Mouse (Mus musculus) testis, adult 2 months (tissue): ENCODE results near the gene Prr7. TPM values are rescaled to one million over a fixed set of nuclear protein-coding genes. Genes with fewer than 3 reads are reported as not detected.

Experiments used
- H3K27ac ChIP-seq: fragments of 200-500 bp; 2 replicates; pipeline ENCODE4 v1.5.1; 2012; ENCODE audit warnings: low read depth, low read length; ENCODE audit not compliant: control insufficient read depth, insufficient read depth
- H3K27me3 ChIP-seq: fragments of 200-500 bp; 2 replicates; pipeline ENCODE4 v1.6.1; 2012; ENCODE audit warnings: mild to moderate bottlenecking, low read length, moderate library complexity; ENCODE audit not compliant: control insufficient read depth, insufficient read depth
- H3K36me3 ChIP-seq: fragments of 200-500 bp; 2 replicates; pipeline ENCODE4 v1.6.1; 2012; ENCODE audit warnings: mild to moderate bottlenecking, low read length; ENCODE audit not compliant: control insufficient read depth, insufficient read depth
- H3K4me1 ChIP-seq: fragments of 200-500 bp; 2 replicates; pipeline ENCODE4 v1.6.1; 2012; ENCODE audit warnings: low read length; ENCODE audit not compliant: control insufficient read depth, insufficient read depth
- H3K4me3 ChIP-seq: fragments of 200-500 bp; 2 replicates; pipeline ENCODE4 v1.5.1; 2012; ENCODE audit warnings: low read depth, mild to moderate bottlenecking, low read length, moderate library complexity, mixed read lengths; ENCODE audit not compliant: control insufficient read depth
- CTCF ChIP-seq: fragments of 200-500 bp; IDR thresholded peaks from 2 replicates; pipeline ENCODE4 v1.5.1; 2012; ENCODE audit warnings: low read depth, mild to moderate bottlenecking, inconsistent platforms, low read length, moderate library complexity; ENCODE audit not compliant: control insufficient read depth, insufficient read depth, insufficient replicate concordance
- POLR2A ChIP-seq: fragments of 200-500 bp; IDR thresholded peaks from 2 replicates; pipeline ENCODE4 v1.6.1; 2012; ENCODE audit warnings: low read depth, mild to moderate bottlenecking, inconsistent platforms, low read length, moderate library complexity; ENCODE audit not compliant: control insufficient read depth
- polyA plus RNA-seq: library from polyadenylated mRNA; depleted of rRNA; stranded (reverse); fragments of >200 nt; gene quantifications from 2 replicates; pipeline ENCODE4 v1.2.3, GENCODE M21; 2012

The Prr7 gene
- polyA plus RNA-seq, 1 experiment: 20.3 TPM

DNA sequence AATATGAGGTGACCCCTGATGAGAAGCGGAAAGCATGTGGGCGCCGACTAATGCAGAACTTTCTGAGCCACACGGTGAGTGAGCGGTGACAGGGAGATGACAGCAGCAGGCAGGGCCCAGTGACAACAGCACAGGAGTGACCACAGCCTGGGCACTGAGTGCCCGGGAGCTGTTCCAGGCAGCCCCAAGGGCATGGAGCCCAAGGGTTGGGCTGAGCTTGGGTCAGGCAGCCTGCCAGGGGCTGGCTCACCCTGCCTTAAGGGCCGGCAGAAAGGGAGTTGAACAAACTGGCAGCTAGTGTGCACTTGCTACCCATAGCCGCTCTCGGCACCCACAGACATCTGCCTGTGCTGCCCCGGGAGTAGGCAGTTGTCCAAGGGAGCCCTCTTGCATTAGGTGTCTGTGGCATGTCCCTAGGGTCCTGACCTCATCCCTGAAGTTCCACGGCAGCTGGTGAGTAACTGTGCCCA lies 13.5 kb upstream of the Prr7 start:
- Histone ChIP-seq H3K27me3 (no peaks in the 10 kb centered on the region), H3K4me1 (peaks cover 10% of the 10 kb centered on the region), H3K36me3 (no peaks in the 10 kb centered on the region; the same call in 1 of the 2 replicates), H3K4me3 (no peak overlapping the region), H3K27ac (no peak overlapping the region)
- TF ChIP-seq POLR2A (no peak), CTCF (no peak)

DNA sequence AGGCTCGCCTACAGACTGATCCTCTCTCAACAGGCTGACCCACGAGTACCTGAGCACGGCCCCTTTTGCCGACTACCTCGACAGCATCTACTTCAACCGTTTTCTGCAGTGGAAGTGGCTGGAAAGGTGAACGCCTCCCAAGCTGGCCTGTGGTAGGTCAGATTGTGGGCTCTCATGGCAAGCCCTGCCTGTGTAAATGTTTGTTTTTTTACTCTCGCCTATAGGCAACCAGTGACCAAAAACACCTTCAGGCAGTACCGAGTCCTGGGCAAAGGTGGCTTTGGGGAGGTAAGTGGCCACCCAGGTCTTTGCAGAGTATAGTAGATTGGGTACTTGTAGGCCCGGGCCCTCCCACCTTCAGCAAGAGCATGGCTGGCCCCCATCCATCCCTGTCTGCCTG lies 12.8 kb upstream of the Prr7 start:
- no peak for TF ChIP-seq CTCF
- no peak for TF ChIP-seq POLR2A
- Histone ChIP-seq H3K36me3 (no peaks in the 10 kb centered on the region; the same call in 1 of the 2 replicates), H3K4me1 (peaks cover 4% of the 10 kb centered on the region), H3K27ac (no peak overlapping the region), H3K27me3 (no peaks in the 10 kb centered on the region), H3K4me3 (no peak overlapping the region)

DNA sequence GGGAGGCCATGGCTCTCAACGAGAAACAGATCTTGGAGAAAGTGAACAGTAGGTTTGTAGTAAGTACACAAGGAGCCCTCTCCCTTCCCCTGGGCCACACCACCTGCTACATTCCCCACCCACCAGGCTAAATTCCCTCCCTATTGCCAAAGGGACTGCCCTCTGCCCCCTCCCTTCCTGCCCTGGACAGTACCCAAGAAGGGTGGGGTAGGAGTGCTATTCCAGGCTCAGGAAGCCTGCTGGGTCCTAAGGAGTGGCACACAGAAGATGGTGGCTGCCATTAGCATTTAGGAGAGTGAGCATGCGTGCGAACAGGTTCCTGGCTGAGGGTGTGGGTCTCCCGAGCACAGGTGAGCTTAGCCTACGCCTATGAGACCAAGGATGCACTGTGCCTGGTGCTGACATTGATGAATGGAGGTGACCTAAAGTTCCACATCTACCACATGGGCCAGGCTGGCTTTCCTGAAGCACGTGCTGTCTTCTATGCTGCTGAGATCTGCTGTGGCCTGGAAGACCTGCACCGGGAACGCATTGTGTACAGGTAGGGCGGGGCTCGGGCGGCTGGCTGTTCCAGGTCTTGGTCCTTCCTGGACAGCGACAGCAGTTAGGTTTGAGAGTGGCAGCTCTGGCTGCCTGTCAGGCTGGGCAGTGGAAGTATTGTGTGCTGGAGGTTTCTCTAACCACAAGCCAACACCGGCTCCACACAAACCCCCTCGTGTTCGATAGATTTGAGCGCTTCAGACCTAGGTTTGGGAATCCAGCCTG lies 12.1 kb upstream of the Prr7 start:
- Histone ChIP-seq H3K36me3 (no peaks in the 10 kb centered on the region; the same call in 1 of the 2 replicates), H3K4me1 (no peaks in the 10 kb centered on the region), H3K27ac (no peak overlapping the region), H3K4me3 (no peak overlapping the region), H3K27me3 (no peaks in the 10 kb centered on the region)
- TF ChIP-seq POLR2A: no peak
- no peak for TF ChIP-seq CTCF

DNA sequence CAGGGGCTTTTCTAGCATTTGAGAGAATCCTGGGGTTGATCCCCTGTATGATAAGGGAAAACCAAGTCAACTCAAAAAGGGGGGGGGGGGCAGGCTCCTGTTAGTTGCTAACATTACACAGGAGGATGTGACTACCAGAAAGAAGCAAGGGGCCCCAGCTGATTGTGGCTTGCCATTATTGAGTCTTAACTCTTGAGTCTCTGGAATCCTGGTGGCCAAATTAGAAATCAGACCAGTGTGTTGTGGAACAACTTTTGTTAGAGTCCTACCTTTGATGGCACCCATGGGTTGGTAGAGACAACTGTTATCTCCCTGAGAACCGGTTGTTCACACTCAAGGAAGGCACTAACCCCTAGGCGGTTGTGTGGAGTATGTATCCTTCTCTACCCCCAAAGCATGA lies 1.1 kb upstream of the Prr7 start:
- no peak for TF ChIP-seq CTCF
- TF ChIP-seq POLR2A: no peak
- Histone ChIP-seq H3K4me1 (peaks cover 16% of the 10 kb centered on the region), H3K4me3 (peak overlapping the region; percentile 85), H3K36me3 (no peaks in the 10 kb centered on the region; the same call in 1 of the 2 replicates), H3K27ac (peak overlapping the region; percentile 95; the same call in 1 of the 2 replicates), H3K27me3 (no peaks in the 10 kb centered on the region)

DNA sequence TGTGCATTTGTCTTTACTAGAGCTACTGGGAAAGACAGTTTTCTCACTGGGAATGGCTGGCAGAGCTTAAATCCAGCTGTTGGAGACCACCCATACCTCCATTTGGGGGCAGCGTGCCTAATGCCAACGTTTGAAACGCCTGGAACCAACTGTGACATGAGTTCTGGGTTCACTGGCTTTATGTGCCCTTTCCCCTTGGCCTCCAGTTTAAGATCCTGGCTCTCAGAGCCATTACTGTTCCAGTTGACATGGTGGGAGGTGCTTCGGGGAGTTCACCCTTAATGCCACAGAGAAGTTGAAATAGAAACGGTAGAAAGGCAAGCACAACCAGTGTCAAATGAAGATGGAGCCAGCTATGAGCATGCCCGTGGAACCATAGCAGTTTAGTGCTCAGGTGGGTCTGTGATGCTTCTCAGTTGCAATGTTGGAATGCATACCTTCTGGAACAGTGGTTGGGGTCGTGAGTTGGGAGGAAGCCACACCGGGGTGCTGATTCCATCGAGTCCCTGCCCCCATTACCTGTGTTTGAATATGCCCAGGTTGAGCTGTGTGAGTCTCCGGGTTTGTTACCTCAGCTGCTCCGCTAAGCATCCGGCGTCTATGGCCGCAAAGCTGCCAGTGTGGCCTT lies 554 bp upstream of the Prr7 start:
- Histone ChIP-seq H3K27me3 (no peaks in the 10 kb centered on the region), H3K4me3 (peak overlapping the region; percentile 85), H3K36me3 (no peaks in the 10 kb centered on the region; the same call in 1 of the 2 replicates), H3K4me1 (peaks cover 16% of the 10 kb centered on the region), H3K27ac (peak overlapping the region; percentile 95)
- TF ChIP-seq CTCF: no peak
- no peak for TF ChIP-seq POLR2A

DNA sequence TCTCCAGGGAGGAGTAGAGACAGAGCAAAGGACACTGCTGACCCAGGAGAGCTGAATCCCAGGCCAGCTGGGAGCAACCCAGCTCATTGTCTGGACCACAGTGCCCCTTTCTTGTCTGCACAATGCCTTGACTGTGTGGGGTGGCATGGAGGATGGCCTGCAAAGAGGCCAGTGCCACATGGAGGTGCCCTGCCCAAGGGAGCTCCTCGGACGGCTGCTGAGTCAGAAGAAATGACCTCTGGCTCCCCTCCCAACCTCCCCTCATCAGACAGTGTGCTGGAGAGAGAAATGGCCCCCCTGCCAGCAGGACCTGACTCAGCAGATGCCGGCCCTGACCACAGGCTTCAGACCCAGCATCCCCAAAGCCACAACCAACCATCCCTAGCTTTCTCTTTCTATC lies 1.1 kb downstream of the Prr7 start:
- TF ChIP-seq CTCF: no peak
- 0 out of 2 replicates have a peak, but pooled peaks have one; percentile 46 for TF ChIP-seq POLR2A
- H3K27me3 ChIP-seq: no peaks in the 10 kb centered on the region
- H3K4me1 ChIP-seq: peaks cover 18% of the 10 kb centered on the region
- peak overlapping the region; percentile 0; the same call in 1 of the 2 replicates for H3K27ac ChIP-seq
- peak overlapping the region; percentile 85 for H3K4me3 ChIP-seq
- H3K36me3 ChIP-seq: no peaks in the 10 kb centered on the region; the same call in 1 of the 2 replicates

DNA sequence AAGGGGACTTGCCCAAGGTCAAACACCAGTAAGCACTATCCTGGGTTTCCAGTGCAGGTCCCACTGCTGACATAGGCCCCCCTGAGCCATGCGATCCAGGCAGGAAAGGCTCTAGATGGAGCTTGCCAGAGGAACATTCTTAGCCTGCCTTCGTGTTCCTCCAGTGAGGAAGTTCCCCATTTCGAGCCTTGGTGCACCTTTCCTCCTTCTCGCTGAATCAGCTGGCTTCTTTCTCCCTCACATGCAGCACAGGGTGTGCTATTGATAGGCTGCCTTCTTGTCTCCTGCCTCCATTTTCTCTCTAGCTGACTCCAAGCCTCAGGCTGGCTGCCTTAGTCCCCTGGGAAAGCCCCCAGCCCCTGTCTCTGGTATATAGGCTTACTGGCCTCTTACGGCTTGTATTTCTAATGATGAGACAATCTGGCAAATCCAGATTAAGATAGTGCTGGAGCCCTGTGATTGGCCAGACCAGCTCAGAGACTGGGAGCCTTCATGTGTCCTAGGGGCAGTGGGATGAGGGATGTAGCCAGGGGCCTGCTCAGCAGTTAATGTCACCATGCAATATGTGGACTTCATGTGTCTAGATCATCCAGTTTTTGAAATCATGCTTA lies 1.9 kb downstream of the Prr7 start:
- peaks cover 23% of the 10 kb centered on the region for H3K4me1 ChIP-seq
- H3K27me3 ChIP-seq: no peaks in the 10 kb centered on the region
- H3K36me3 ChIP-seq: no peaks in the 10 kb centered on the region; the same call in 1 of the 2 replicates
- TF ChIP-seq CTCF (no peak), POLR2A (no peak)
- H3K27ac ChIP-seq: no peak overlapping the region
- peak overlapping the region; percentile 85 for H3K4me3 ChIP-seq
